Mouse (Mus musculus) neural tube, embryonic 12.5 days (tissue): ENCODE measurements around the gene Angel1. TPM values are rescaled to one million over a fixed set of nuclear protein-coding genes. Genes with fewer than 3 reads are reported as not detected.

Source experiments
- ATAC-seq: fragments of 200-750 bp; cut with Nextera tagmentation; 2 replicates; pipeline ENCODE4 v1.8.0; 2017; ENCODE audit warnings: low read depth, mild to moderate bottlenecking, moderate TSS enrichment, moderate library complexity; ENCODE audit not compliant: low FRiP score
- H3K27ac ChIP-seq: fragments of 300-500 bp; sonication (generic); 2 replicates; pipeline ENCODE4 v1.5.1; 2016
- H3K27me3 ChIP-seq: fragments of 300-500 bp; sonication (generic); replicated peaks from 2 replicates; pipeline ENCODE4 v1.6.1; 2016; ENCODE audit warnings: mild to moderate bottlenecking
- H3K36me3 ChIP-seq: fragments of 300-500 bp; sonication (generic); 2 replicates; pipeline ENCODE4 v1.6.1; 2016; ENCODE audit warnings: mild to moderate bottlenecking
- H3K4me1 ChIP-seq: fragments of 300-500 bp; sonication (generic); 2 replicates; pipeline ENCODE4 v1.6.1; 2016
- H3K4me2 ChIP-seq: fragments of 300-500 bp; sonication (generic); replicated peaks from 2 replicates; pipeline ENCODE4 v1.6.1; 2016; ENCODE audit warnings: mild to moderate bottlenecking
- H3K4me3 ChIP-seq: fragments of 300-500 bp; sonication (generic); 2 replicates; pipeline ENCODE4 v1.5.1; 2016
- H3K9ac ChIP-seq: fragments of 300-500 bp; sonication (generic); 2 replicates; pipeline ENCODE4 v1.6.1; 2016; ENCODE audit warnings: mild to moderate bottlenecking
- H3K9me3 ChIP-seq: fragments of 300-500 bp; sonication (generic); 2 replicates; pipeline ENCODE4 v1.6.1; 2016; ENCODE audit warnings: mild to moderate bottlenecking
- WGBS: fragments of 180-500 bp; shearing (Covaris S2); methylation state at CpG from one replicate; pipeline ENCODE4 v1.1.7; 2016; 5-methylcytosine and 5-hydroxymethylcytosine counted together
- polyA plus RNA-seq: library from polyadenylated mRNA; unstranded; fragments of >200 nt; fragmentation: Nextera tagmentation; extraction: Ambion mirVana; gene quantifications from 2 replicates; pipeline ENCODE4 v1.2.1, GENCODE M21; 2016

Angel1 gene
- polyA plus RNA-seq, 1 experiment from 2014 or later, result 18.1 TPM

DNA sequence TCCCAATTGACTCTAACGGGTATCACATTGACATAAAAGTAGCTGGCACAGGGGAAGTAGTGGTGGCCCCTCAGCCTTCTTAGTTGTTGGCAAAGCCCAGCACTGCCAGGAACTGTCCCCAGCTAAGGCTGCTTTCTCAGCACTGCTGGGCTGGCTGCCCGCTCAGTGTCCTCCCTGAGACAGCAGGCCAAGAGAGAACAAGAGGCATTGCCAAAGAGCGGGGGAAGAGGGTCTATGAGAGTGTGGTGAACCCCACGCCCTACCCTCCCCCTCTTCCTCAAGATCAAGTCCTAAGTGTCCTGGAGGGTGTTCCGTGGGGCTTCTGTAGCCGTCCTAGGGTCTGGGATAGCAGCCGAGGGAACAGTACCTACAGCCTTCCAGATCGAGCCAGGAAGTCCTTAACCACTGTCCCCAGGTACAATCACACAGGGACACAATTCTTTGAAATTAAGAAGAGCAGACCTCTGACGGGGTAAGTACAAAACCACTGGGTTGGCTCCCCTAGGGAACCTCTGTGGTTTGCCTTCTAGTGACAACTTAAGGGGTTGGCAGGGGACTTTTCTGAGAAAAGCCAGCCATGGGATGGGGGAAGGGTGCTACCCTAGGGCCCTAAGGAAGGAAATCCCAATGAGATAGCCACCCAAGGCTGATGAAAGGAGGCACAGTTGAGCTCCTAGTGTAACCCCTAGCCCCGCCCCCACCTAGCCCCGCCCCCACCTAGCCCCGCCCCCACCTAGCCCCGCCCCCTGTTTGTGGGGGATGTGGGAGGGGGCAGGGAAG, 39.5 kb downstream of the Angel1 start:
- H3K9me3 ChIP-seq, result no peaks in the 10 kb centered on the region
- no peaks in the 10 kb centered on the region for H3K27me3 ChIP-seq
- no peak overlapping the region for H3K4me2 ChIP-seq
- H3K27ac ChIP-seq, result no peak overlapping the region
- peaks cover 82% of the 10 kb centered on the region for H3K36me3 ChIP-seq
- no peak overlapping the region for H3K9ac ChIP-seq
- H3K4me1 ChIP-seq, result peaks cover 23% of the 10 kb centered on the region
- ATAC-seq, result no peak
- 63% methylated on average over 13 of the region's 13 CpGs for WGBS
- no peak overlapping the region for H3K4me3 ChIP-seq

DNA sequence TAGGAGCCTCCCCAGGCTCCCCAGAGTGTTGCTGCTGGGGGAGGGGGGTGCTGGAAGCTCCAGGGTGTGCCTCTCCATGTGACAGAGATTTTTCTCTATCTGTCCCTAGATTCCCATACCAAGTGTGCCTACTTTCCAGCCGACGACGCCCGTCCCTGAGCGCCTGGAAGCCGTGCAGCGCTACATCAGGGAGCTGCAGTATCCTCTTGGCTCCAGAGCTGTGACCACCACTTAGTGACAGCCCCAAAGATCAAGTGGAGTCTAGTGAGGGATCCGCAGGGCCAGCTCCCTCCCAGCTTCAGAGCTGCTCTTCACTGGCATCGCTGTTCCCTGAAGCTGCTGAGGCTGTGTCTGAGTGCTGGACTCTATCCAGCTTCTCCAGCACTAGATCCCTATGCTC, 41.0 kb downstream of the Angel1 start:
- ATAC-seq, result no peak
- H3K27ac ChIP-seq, result no peak overlapping the region
- no peaks in the 10 kb centered on the region for H3K9me3 ChIP-seq
- H3K9ac ChIP-seq, result no peak overlapping the region
- H3K4me2 ChIP-seq, result no peak overlapping the region
- H3K4me1 ChIP-seq, result peaks cover 35% of the 10 kb centered on the region
- no peaks in the 10 kb centered on the region for H3K27me3 ChIP-seq
- no peak overlapping the region for H3K4me3 ChIP-seq
- H3K36me3 ChIP-seq, result peaks cover 68% of the 10 kb centered on the region
- WGBS, result 81% methylated on average over 9 of the region's 9 CpGs

DNA sequence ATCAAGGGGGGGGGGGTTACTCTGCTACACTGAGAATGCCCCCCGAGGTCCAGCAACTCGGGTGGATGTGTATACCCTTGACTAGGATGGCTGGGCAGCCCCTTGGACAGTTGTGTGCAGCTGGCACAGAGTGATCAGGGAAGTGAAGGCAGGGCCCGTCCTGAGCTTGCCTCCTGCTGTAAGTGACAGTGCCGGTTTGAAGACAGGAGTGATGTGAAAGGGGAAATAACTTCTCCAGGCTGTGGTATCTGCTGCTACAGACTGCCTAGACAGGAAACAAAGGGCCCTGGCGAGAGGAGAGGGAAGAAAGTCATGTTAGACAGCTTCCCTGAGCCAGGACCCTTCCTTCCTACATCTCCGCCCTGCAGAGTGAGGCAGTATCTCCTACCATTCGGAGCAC, 42.6 kb downstream of the Angel1 start:
- Histone ChIP-seq H3K9me3 (no peaks in the 10 kb centered on the region), H3K4me1 (peaks cover 40% of the 10 kb centered on the region), H3K27me3 (no peaks in the 10 kb centered on the region), H3K4me2 (peak overlapping the region; percentile 88; the same call in 1 of the 2 replicates), H3K27ac (no peak overlapping the region), H3K9ac (no peak overlapping the region), H3K36me3 (peaks cover 55% of the 10 kb centered on the region), H3K4me3 (no peak overlapping the region)
- ATAC-seq, result no peak
- WGBS, result 77% methylated on average over 7 of the region's 7 CpGs

DNA sequence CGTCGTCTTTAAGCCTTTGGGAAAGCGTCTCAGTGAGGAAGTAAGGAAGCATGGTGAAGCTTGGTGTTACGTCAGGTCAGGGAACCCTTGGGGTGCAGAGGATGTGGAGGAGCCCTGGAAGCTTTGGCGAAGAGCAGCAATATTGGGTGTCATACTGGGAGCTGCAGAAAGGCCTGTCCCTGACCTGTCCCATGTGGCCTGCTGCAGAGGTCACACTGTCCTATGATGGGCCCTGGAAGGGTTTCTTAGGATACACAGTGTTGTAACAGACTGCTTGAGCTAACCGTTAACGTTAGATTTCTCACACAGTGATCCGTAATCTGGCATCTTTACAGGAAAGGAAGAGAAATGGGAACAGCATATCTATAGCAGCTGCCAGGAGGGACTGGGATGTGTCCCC, 44.1 kb downstream of the Angel1 start:
- peaks cover 42% of the 10 kb centered on the region for H3K36me3 ChIP-seq
- no peaks in the 10 kb centered on the region for H3K9me3 ChIP-seq
- 0 out of 2 replicates have a peak overlapping the region, but pooled peaks have one; percentile 6 for H3K9ac ChIP-seq
- peaks cover 40% of the 10 kb centered on the region for H3K4me1 ChIP-seq
- ATAC-seq, result no peak
- no peaks in the 10 kb centered on the region for H3K27me3 ChIP-seq
- peak overlapping the region; percentile 24; the same call in 1 of the 2 replicates for H3K4me3 ChIP-seq
- H3K27ac ChIP-seq, result no peak overlapping the region
- peak overlapping the region; percentile 88 for H3K4me2 ChIP-seq
- 88% methylated on average over 8 of the region's 8 CpGs for WGBS

DNA sequence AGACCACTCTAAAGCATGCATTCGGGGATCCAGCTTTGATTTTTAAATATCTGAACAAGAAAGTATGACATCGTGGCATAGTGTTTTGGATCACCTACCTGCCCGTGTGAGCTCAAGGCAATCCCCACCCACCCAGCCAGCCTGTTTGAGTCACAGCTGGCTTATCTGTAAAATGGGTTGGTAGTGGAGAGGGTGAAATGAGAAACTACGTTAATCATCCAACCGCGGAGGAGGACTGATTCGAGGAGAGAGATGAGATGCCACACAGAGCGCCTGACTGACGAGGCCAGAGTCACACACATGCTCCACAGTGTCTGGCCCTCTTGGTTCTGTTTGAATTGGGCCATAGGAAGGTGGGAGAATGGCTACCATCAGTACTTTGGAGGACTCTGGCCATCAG, 44.6 kb downstream of the Angel1 start:
- Histone ChIP-seq H3K27me3 (no peaks in the 10 kb centered on the region), H3K27ac (no peak overlapping the region), H3K4me2 (peak overlapping the region; percentile 88), H3K9me3 (no peaks in the 10 kb centered on the region), H3K36me3 (peaks cover 36% of the 10 kb centered on the region), H3K9ac (no peak overlapping the region), H3K4me3 (peak overlapping the region; percentile 24), H3K4me1 (peaks cover 40% of the 10 kb centered on the region)
- no peak for ATAC-seq
- 83% methylated on average over 9 of the region's 9 CpGs for WGBS

DNA sequence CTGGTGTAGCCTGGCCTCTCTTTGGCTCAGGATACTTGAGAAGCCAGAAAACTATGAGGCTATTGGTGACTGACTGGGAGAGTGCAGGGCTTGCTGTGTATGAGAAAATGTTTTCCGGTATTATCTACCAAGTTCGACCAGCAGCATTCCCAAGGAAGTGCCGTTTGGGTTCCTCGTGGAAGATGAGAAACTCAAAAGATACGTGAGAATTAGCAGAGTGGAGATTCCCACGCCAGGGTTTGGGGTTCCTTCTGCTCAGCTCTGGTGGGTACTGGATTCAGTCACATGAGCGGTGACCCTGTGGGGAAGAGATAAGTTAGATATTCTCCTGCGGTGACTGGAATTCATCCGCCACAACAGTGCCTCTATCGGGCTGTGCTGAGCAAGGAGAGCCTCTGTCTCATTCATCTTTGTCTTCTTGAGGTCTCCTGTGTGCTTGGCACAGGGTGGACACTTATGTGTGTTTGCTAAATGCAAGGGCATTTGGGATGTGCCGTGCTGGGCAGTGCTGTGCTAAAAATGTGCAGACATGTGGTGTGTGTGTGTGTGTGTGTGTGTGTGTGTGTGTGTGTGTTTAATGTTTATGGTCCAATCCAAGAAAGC, 45.6 kb downstream of the Angel1 start:
- peaks cover 39% of the 10 kb centered on the region for H3K4me1 ChIP-seq
- ATAC-seq, result no peak
- no peaks in the 10 kb centered on the region for H3K9me3 ChIP-seq
- no peaks in the 10 kb centered on the region for H3K27me3 ChIP-seq
- H3K27ac ChIP-seq, result no peak overlapping the region
- peak overlapping the region; percentile 88 for H3K4me2 ChIP-seq
- peak overlapping the region; percentile 98 for H3K9ac ChIP-seq
- 37% methylated on average over 11 of the region's 11 CpGs for WGBS
- peaks cover 27% of the 10 kb centered on the region for H3K36me3 ChIP-seq
- H3K4me3 ChIP-seq, result peak overlapping the region; percentile 94

DNA sequence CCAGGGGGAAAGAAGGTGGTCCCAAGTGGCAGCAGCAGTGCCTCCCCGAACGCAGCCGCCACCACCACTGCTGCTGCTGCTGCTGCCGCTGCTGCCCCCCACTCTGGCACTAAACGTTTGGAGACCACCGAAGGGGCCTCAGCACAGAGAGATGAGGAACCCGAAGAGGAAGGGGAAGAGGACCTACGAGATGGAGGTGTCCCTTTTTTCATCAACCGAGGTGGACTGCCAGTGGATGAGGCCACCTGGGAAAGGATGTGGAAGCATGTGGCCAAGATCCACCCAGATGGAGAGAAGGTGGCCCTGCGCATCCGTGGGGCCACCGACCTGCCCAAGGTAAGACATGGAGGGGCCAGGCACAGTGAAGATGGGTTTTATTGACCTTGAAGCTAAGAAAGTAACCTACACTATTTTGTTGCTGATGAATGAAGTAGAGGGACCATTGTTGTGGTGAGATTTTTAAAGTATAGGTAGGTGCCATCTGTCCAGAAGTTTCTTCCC, 46.2 kb downstream of the Angel1 start:
- peak overlapping the region; percentile 94 for H3K4me3 ChIP-seq
- no peak for ATAC-seq
- no peaks in the 10 kb centered on the region for H3K9me3 ChIP-seq
- peak overlapping the region; percentile 98 for H3K9ac ChIP-seq
- H3K4me2 ChIP-seq, result peak overlapping the region; percentile 88
- H3K36me3 ChIP-seq, result peaks cover 20% of the 10 kb centered on the region
- H3K27ac ChIP-seq, result peak overlapping the region; percentile 98; the same call in 1 of the 2 replicates
- 23% methylated on average over 12 of the region's 12 CpGs for WGBS
- no peaks in the 10 kb centered on the region for H3K27me3 ChIP-seq
- H3K4me1 ChIP-seq, result peaks cover 36% of the 10 kb centered on the region

DNA sequence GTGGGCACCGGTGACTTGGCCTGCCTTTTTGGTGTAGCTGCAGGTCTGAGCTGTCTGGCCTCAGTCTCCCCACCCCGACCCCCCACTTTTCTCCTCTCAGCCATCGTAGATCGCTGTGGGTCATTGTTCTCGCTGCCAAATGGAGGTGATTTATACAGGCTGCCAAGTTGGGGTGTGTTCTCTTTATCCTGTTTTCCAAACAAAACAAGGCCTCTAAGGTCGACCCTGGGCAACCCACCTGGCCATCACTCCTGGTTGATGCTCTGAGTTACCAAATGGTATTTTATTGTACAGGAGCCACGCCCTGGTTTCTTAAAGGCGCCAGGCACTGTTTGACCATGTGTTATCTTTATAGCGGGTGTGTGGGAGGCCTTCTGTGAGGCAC, 46.7 kb downstream of the Angel1 start:
- Histone ChIP-seq H3K4me1 (peaks cover 36% of the 10 kb centered on the region), H3K36me3 (peaks cover 19% of the 10 kb centered on the region), H3K9me3 (no peaks in the 10 kb centered on the region), H3K4me3 (peak overlapping the region; percentile 94), H3K27ac (peak overlapping the region; percentile 98), H3K27me3 (no peaks in the 10 kb centered on the region), H3K9ac (peak overlapping the region; percentile 98), H3K4me2 (peak overlapping the region; percentile 88)
- WGBS, result under 1% methylated on average over 9 of the region's 9 CpGs
- ATAC-seq, result peak; percentile 32; the same call in 1 of the 2 replicates

DNA sequence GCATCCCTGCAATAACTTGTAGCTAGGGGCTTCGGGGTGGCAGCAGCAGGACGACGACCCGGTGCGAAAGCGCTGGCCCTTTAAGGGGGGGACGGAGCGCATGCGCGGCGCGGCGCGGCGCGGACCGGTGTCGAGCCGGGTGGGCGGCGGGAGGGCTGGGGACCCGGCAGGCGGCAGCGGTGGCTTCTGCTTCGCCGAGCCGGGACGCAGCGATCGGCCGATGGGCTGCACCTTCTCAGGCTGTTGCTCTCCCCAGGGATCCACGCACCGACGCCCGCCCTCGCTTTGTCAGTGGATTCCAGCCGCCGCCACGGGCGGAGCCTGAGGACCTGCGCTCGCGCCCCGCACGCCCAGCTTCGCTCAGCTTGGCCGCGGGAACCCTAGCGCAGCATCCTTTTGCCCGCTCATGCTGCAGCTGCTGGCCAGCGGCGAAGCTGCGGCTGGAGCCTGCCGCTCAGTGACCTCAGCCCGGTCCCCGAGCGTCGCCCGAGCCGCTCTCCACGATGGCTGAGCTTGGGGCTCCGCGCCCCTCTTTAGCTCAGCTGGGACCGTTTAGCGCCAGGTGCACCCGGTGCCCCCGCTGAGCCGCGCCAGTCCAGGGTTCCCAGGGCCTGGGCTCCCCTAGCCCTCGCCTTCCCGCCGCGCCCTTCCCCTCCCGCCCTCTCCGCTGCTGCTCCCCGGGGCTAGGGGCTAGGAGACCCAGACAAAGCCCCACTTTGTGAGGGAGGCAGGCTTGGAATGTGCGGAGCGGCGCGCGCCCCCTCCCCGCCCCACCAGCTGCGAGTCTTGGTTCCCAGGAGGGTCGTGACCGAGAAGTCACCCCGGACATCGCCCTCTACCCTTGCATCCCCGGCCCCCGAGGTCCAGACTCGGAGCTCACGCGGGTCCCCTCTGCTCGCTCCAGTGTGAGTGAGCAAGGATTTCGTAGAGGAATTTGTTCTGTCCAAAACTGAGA, 47.4 kb downstream of the Angel1 start, which contains the start of gene Vash1:
Gene Vash1, plus strand, starts transcription at position 110 of the 955 bp plus-strand sequence.
- Histone ChIP-seq H3K4me2 (peak within 1 kb of the TSS; percentile 88), H3K27me3 (no peaks in the 10 kb centered on the region), H3K9me3 (no peaks in the 10 kb centered on the region), H3K27ac (peak within 1 kb of the TSS; percentile 98), H3K4me1 (peaks cover 36% of the 10 kb centered on the region), H3K4me3 (peak within 1 kb of the TSS; percentile 94), H3K9ac (peak within 1 kb of the TSS; percentile 98), H3K36me3 (peaks cover 15% of the 10 kb centered on the region)
- peak; percentile 81 for ATAC-seq
- under 1% methylated on average over 94 of the region's 94 CpGs for WGBS

DNA sequence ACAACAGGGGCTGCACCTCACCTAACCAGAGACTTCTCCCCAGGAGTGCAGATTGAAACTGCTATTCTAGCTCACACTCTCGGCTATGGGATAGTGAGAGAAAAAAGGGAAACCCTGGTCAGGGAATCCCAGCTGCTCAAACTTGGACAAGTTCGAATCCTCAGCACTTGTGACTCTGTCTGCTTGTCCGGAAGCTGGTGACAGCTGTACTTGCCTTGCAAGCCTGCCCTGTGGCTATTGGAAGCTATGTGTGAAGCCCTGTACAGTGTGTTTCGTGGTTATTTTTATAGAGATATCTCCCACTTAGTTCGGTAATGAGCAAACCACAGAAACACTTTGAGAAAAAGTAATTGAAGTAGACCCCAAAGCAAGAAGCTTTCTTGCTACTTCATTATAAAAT, 53.8 kb downstream of the Angel1 start:
- Histone ChIP-seq H3K9ac (no peak overlapping the region), H3K4me1 (no peaks in the 10 kb centered on the region), H3K4me3 (no peak overlapping the region), H3K27me3 (no peaks in the 10 kb centered on the region), H3K36me3 (no peaks in the 10 kb centered on the region), H3K9me3 (no peaks in the 10 kb centered on the region), H3K4me2 (no peak overlapping the region), H3K27ac (no peak overlapping the region)
- WGBS, result 82% methylated on average over 5 of the region's 5 CpGs
- ATAC-seq, result no peak

DNA sequence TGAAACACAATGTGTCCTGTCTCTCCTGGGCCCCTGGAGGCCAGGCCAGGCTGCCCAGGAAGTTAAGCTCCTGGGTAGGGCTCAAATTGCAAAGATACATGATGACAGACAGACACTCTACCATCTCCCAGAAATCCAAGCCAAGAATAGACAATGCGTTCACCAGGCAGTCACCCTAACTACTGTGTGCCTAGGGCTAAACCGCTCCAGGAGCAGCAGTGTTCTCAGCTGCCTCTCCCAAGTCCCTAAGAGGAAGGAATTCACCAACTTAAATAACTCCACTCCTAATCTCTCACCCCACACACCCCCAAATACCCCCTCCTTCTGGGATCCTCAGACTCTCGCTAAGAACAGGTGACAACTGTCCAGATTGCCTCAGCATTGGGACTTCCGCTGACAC, 54.2 kb downstream of the Angel1 start:
- no peak for ATAC-seq
- Histone ChIP-seq H3K27ac (no peak overlapping the region), H3K27me3 (no peaks in the 10 kb centered on the region), H3K4me2 (no peak overlapping the region), H3K9me3 (no peaks in the 10 kb centered on the region), H3K36me3 (no peaks in the 10 kb centered on the region), H3K4me3 (no peak overlapping the region), H3K9ac (no peak overlapping the region), H3K4me1 (no peaks in the 10 kb centered on the region)
- WGBS, result 83% methylated on average over 4 of the region's 4 CpGs

DNA sequence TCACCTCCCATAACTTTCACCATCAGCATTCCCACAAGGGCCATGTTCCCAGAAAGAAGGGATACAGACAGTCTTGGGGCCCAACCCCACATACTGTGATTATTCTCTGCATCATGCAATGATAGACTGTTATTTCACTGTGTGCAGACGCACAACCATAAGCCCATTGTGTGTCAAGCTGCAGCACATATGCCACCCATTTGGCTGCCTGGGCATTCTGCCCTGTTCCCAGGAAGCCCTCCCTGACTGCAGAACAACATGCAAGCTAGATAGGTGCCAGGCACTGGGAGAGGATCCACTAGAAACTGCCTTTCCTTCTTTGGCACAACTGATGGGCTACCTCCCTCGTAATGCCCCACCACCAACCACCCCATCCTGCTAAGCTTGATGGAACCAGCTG, 57.9 kb downstream of the Angel1 start:
- WGBS, result 88% methylated on average over 2 of the region's 2 CpGs
- Histone ChIP-seq H3K4me1 (no peaks in the 10 kb centered on the region), H3K27ac (no peak overlapping the region)

More for the DNA sequence above, 57.9 kb downstream of the Angel1 start:
- H3K4me3 ChIP-seq, result no peak overlapping the region
- no peak overlapping the region for H3K4me2 ChIP-seq
- H3K9me3 ChIP-seq, result no peaks in the 10 kb centered on the region
- H3K27me3 ChIP-seq, result no peaks in the 10 kb centered on the region
- no peak for ATAC-seq
- H3K9ac ChIP-seq, result no peak overlapping the region
- no peaks in the 10 kb centered on the region for H3K36me3 ChIP-seq
